Mouse (Mus musculus) liver, embryonic 11.5 days (tissue): ENCODE data around the gene Hist3h2a. TPM values are rescaled to one million over a fixed set of nuclear protein-coding genes. Genes with fewer than 3 reads are reported as not detected.

Experiments
- ATAC-seq: fragments of 200-750 bp; cut with Nextera tagmentation; replicated peaks from 2 replicates; pipeline ENCODE4 v1.8.0; 2017; ENCODE audit warnings: moderate number of reproducible peaks, mild to moderate bottlenecking, moderate TSS enrichment, moderate library complexity; ENCODE audit not compliant: low FRiP score
- DNase-seq: peaks from one replicate; pipeline ENCODE4 v3.0.0-alpha.2; 2017; ENCODE audit warnings: low spot score
- H3K27ac ChIP-seq: fragments of 300-500 bp; sonication (generic); 2 replicates; pipeline ENCODE4 v1.5.1; 2014; ENCODE audit warnings: mild to moderate bottlenecking, low read depth, low read length, control low read depth
- H3K27me3 ChIP-seq: fragments of 300-500 bp; sonication (generic); replicated peaks from 2 replicates; pipeline ENCODE4 v1.6.1; 2014; ENCODE audit warnings: low read length, mixed read lengths; ENCODE audit not compliant: control insufficient read depth, insufficient read depth
- H3K36me3 ChIP-seq: fragments of 300-500 bp; sonication (generic); 2 replicates; pipeline ENCODE4 v1.6.1; 2014; ENCODE audit warnings: mild to moderate bottlenecking, low read length, moderate library complexity, mixed read lengths; ENCODE audit not compliant: control insufficient read depth, insufficient read depth
- H3K4me1 ChIP-seq: fragments of 300-500 bp; sonication (generic); replicated peaks from 2 replicates; pipeline ENCODE4 v1.6.1; 2014; ENCODE audit warnings: low read length, mixed read lengths; ENCODE audit not compliant: control insufficient read depth, insufficient read depth
- H3K4me2 ChIP-seq: fragments of 300-500 bp; sonication (generic); 2 replicates; pipeline ENCODE4 v1.6.1; 2014; ENCODE audit warnings: mild to moderate bottlenecking, control low read depth, moderate library complexity
- H3K4me3 ChIP-seq: fragments of 300-500 bp; sonication (generic); 2 replicates; pipeline ENCODE4 v1.5.1; 2014; ENCODE audit warnings: low read depth, low read length, control low read depth
- H3K9ac ChIP-seq: fragments of 300-500 bp; sonication (generic); 2 replicates; pipeline ENCODE4 v1.6.1; 2014; ENCODE audit warnings: low read depth, low read length, control low read depth
- H3K9me3 ChIP-seq: fragments of 300-500 bp; sonication (generic); 2 replicates; pipeline ENCODE4 v1.6.1; 2016; ENCODE audit warnings: low read length, inconsistent platforms, mixed read lengths; ENCODE audit not compliant: control insufficient read depth
- WGBS: fragments of 180-500 bp; shearing (Covaris S2); extraction: QIAGEN DNeasy Blood & Tissue Kit; methylation state at CpG from one replicate; pipeline ENCODE4 v1.1.7; 2014; 5-methylcytosine and 5-hydroxymethylcytosine counted together
- microRNA-seq: library from miRNA; unstranded; fragments of <30 nt; microRNA quantifications from one replicate; pipeline ENCODE4, GENCODE M21; 2017; ENCODE audit warnings: borderline number of aligned reads
- polyA plus RNA-seq: library from polyadenylated mRNA; unstranded; fragments of >200 nt; fragmentation: Nextera tagmentation; extraction: Ambion mirVana; gene quantifications from 2 replicates; pipeline ENCODE4 v1.2.1, GENCODE M21; 2014

Hist3h2a gene
- polyA plus RNA-seq, 1 experiment from 2014 or later = 14.5 TPM

- no peak for DNase-seq
- Histone ChIP-seq H3K4me2 (no peak overlapping the region), H3K36me3 (no peaks in the 10 kb centered on the region), H3K9ac (no peak overlapping the region), H3K4me3 (no peak overlapping the region), H3K27ac (no peak overlapping the region), H3K4me1 (peaks cover 22% of the 10 kb centered on the region), H3K27me3 (peaks cover 13% of the 10 kb centered on the region), H3K9me3 (no peaks in the 10 kb centered on the region)
- WGBS = 57% methylated on average over 5 of the region's 5 CpGs
- ATAC-seq = no peak
Measured at GRCm38 (mm10) chr11:58997541-58997940, 43.1 kb downstream of the Hist3h2a start.

- DNase-seq (no peak), ATAC-seq (no peak)
- Histone ChIP-seq H3K27me3 (peaks cover 12% of the 10 kb centered on the region), H3K4me3 (no peak overlapping the region), H3K36me3 (no peaks in the 10 kb centered on the region), H3K9me3 (no peaks in the 10 kb centered on the region), H3K4me1 (peaks cover 12% of the 10 kb centered on the region), H3K4me2 (peak overlapping the region; percentile 1; the same call in 1 of the 2 replicates), H3K27ac (no peak overlapping the region), H3K9ac (no peak overlapping the region)
- 39% methylated on average over 11 of the region's 11 CpGs for WGBS
Measured at GRCm38 (mm10) chr11:58999158-58999557, 44.7 kb downstream of the Hist3h2a start.

GRCm38 (mm10) chr11:58999830-59000229 lies 45.3 kb downstream of the Hist3h2a start:
- DNase-seq (no peak), ATAC-seq (no peak)
- peaks cover 7% of the 10 kb centered on the region for H3K4me1 ChIP-seq
- no peak overlapping the region for H3K4me2 ChIP-seq
- 75% methylated on average over 6 of the region's 6 CpGs for WGBS
- no peak overlapping the region for H3K4me3 ChIP-seq
- peaks cover 8% of the 10 kb centered on the region; the same call in 1 of the 2 replicates for H3K27me3 ChIP-seq
- H3K9ac ChIP-seq = no peak overlapping the region
- no peak overlapping the region for H3K27ac ChIP-seq
- H3K36me3 ChIP-seq = no peaks in the 10 kb centered on the region
- H3K9me3 ChIP-seq = no peaks in the 10 kb centered on the region

GRCm38 (mm10) chr11:59000635-59001034 lies 46.1 kb downstream of the Hist3h2a start:
- H3K9ac ChIP-seq = no peak overlapping the region
- 90% methylated on average over 21 of the region's 21 CpGs for WGBS
- H3K4me3 ChIP-seq = no peak overlapping the region
- no peaks in the 10 kb centered on the region for H3K36me3 ChIP-seq
- H3K9me3 ChIP-seq = no peaks in the 10 kb centered on the region
- ATAC-seq = no peak
- DNase-seq = no peak
- peaks cover 6% of the 10 kb centered on the region; the same call in 1 of the 2 replicates for H3K4me1 ChIP-seq
- peaks cover 1% of the 10 kb centered on the region; the same call in 1 of the 2 replicates for H3K27me3 ChIP-seq
- no peak overlapping the region for H3K27ac ChIP-seq
- H3K4me2 ChIP-seq = no peak overlapping the region

GRCm38 (mm10) chr11:59002327-59003079 lies 48.0 kb downstream of the Hist3h2a start:
- Histone ChIP-seq H3K4me3 (no peak overlapping the region), H3K27ac (no peak overlapping the region)
- 75% methylated on average over 7 of the region's 7 CpGs for WGBS

More at GRCm38 (mm10) chr11:59002327-59003079, 48.0 kb downstream of the Hist3h2a start:
- H3K9me3 ChIP-seq = no peaks in the 10 kb centered on the region
- DNase-seq = no peak
- no peaks in the 10 kb centered on the region for H3K27me3 ChIP-seq
- H3K36me3 ChIP-seq = no peaks in the 10 kb centered on the region
- no peak for ATAC-seq
- H3K4me1 ChIP-seq = no peaks in the 10 kb centered on the region
- H3K9ac ChIP-seq = no peak overlapping the region
- H3K4me2 ChIP-seq = no peak overlapping the region

Small RNAs within 50 kb of the gene (microRNA-seq; reads per million reads assigned to microRNA genes)
- gene Gm44313 = 2.8 reads per million

Other genes with a start within 250 kb of the Hist3h2a start
- gene Olfr318, start 230.7 kb upstream of the Hist3h2a start, polyA plus RNA-seq = not detected in 2 replicates
- gene Olfr317, start 215.5 kb upstream of the Hist3h2a start, polyA plus RNA-seq = not detected in 2 replicates
- gene Olfr316, start 202.0 kb upstream of the Hist3h2a start, polyA plus RNA-seq = not detected in 2 replicates
- not detected in 2 replicates for gene Olfr315, start 181.5 kb upstream of the Hist3h2a start, polyA plus RNA-seq
- not detected in 2 replicates for gene Olfr314, start 171.7 kb upstream of the Hist3h2a start, polyA plus RNA-seq
- 0.70 and 0.86 TPM in 2 replicates for gene Fam183b, start 152.7 kb upstream of the Hist3h2a start, polyA plus RNA-seq
- gene Olfr313, start 139.7 kb upstream of the Hist3h2a start, polyA plus RNA-seq = not detected in 2 replicates
- not detected in 2 replicates for gene Olfr312, start 125.4 kb upstream of the Hist3h2a start, polyA plus RNA-seq
- not detected in 2 replicates for gene Olfr311, start 115.4 kb upstream of the Hist3h2a start, polyA plus RNA-seq
- 4.3 and 5.2 TPM in 2 replicates for gene Gm12258, start 107.5 kb upstream of the Hist3h2a start, polyA plus RNA-seq
- gene 2810021J22Rik, start 87.5 kb upstream of the Hist3h2a start, polyA plus RNA-seq = 5.0 and 5.6 TPM in 2 replicates
- gene Zfp39, start 50.5 kb upstream of the Hist3h2a start, polyA plus RNA-seq = 10.2 and 11.8 TPM in 2 replicates
- gene Btnl10, start 36.8 kb upstream of the Hist3h2a start, polyA plus RNA-seq = 4.0 and 5.0 TPM in 2 replicates
- gene Rnf187, start 15.8 kb upstream of the Hist3h2a start, polyA plus RNA-seq = 229 and 240 TPM in 2 replicates
- gene Hist3h2ba, start 5.8 kb upstream of the Hist3h2a start, polyA plus RNA-seq = 6.3 and 6.9 TPM in 2 replicates
- gene Trim17, start within 50 bp of the Hist3h2a start, polyA plus RNA-seq = 0.23 and 0.38 TPM in 2 replicates
- 17.3 and 17.8 TPM in 2 replicates for gene Trim11, start 23.4 kb downstream of the Hist3h2a start, polyA plus RNA-seq
- gene Obscn, start 181.7 kb downstream of the Hist3h2a start, polyA plus RNA-seq = 0.64 and 1.2 TPM in 2 replicates
- gene Iba57, start 209.1 kb downstream of the Hist3h2a start, polyA plus RNA-seq = 6.8 and 6.9 TPM in 2 replicates
- gene Gjc2, start 228.5 kb downstream of the Hist3h2a start, polyA plus RNA-seq = 0.07 TPM in 1 of 2 replicates, not detected in the other
- gene Guk1, start 237.5 kb downstream of the Hist3h2a start, polyA plus RNA-seq = 131 and 134 TPM in 2 replicates
- 104 and 106 TPM in 2 replicates for gene Mrpl55, start 247.8 kb downstream of the Hist3h2a start, polyA plus RNA-seq